In the genomic region with DNA sequence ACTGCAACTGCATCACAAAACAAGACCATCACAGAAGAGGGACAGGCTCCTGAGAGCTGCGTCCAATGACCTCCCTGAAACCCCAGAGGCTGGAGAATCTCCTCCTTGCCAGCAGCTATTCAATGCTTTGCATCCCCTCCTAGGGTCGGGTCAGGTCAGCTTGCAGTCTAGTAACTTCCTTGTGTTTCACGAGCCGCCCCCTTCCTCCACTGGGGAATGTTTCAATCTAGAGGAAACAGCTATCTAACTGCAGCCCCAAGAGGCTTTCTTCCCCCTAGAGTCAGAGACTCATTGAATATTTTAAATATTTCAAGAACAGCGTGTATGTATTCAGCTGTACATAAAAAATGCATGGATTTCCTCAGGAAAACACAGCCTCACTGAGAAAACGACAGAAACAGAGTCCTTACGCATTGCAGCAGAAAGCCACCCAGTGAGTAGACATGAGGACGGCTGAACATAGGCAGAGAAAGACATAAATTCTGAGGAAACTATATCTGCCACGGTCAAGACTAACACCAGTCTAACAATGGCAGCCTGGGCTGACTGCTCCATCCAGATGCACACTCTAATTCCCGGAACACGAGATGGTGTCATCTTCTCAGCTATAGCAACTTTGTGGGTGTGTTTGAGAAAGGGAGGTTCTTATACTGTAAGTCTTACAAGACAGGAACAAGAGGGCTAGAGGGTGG, we compare ENCODE assay signal across 9 mouse cellular contexts.
A peak's percentile ranks its signal among the peaks of the same experiment; 100 is the strongest.
DNase-seq lines count a peak whose midpoint lies in the region; ATAC-seq lines count a peak whose summit lies in the region.
"Had no signal": no experiment of that assay in that cellular context is flagged by ENCODE, and none has a peak within 500 bp of the region (broad histone marks: within the 10 kb centered on the region; RNA-seq: fewer than 3 reads in every experiment).

No protein-coding gene starts in this region.

- WGBS in heart, embryonic 14.5 days = 55% methylated on average over 11 of the region's 11 CpGs
- 28% methylated on average over 11 of the region's 11 CpGs for WGBS in kidney, embryonic 14.5 days

- H3K4me2 ChIP-seq in heart, embryonic 14.5 days (ENCODE audit: low read length) = no peak overlapping the region
- no peak overlapping the region for H3K4me2 ChIP-seq in kidney, embryonic 14.5 days (replicated peaks; ENCODE audit: low read depth, low read length)

- H3K9me3 ChIP-seq in heart, embryonic 14.5 days (ENCODE audit: control insufficient read depth, low read length) = peaks cover 7% of the 10 kb centered on the region; the same call in 1 of the 2 replicates
- H3K9me3 ChIP-seq in kidney, embryonic 14.5 days (ENCODE audit: control insufficient read depth, low read length) = no peaks in the 10 kb centered on the region

- DNase-seq in kidney, adult 11 months = peak; percentile 8
- no peak for DNase-seq in kidney, adult 18-20 months
- peak; percentile 44 for DNase-seq in embryo, embryonic 11 days
- no peak for DNase-seq in adrenal gland, adult (ENCODE audit: inconsistent age in 2 of 2, low spot score in 1 of 2)
- DNase-seq in gastrocnemius, adult 18-20 months (ENCODE audit: low spot score) = no peak
- DNase-seq: right cerebral cortex, postnatal 25 days had no signal

- no peak overlapping the region for H3K4me3 ChIP-seq in heart, embryonic 14.5 days (ENCODE audit: control insufficient read depth in 1 of 2, insufficient read depth in 1 of 2, low read depth in 1 of 2, low read length in 2 of 2)
- no peak overlapping the region for H3K4me3 ChIP-seq in kidney, embryonic 14.5 days (ENCODE audit: low read length)

- H3K27ac ChIP-seq in heart, embryonic 14.5 days (replicated peaks in 1 of 2; ENCODE audit: control insufficient read depth in 1 of 2, insufficient read depth in 1 of 2, low read depth in 2 of 2, low read length in 2 of 2) = peak overlapping the region; percentile 41 to 52; a peak in 3 of 4 replicates
- H3K27ac ChIP-seq in kidney, embryonic 14.5 days (ENCODE audit: low read depth, low read length) = peak overlapping the region; percentile 32

- no peak overlapping the region for H3K9ac ChIP-seq in heart, embryonic 14.5 days (ENCODE audit: low read length)
- H3K9ac ChIP-seq in kidney, embryonic 14.5 days (ENCODE audit: low read depth, low read length) = no peak overlapping the region

- ATAC-seq in heart, embryonic 14.5 days (ENCODE audit: insufficient number of reproducible peaks, insufficient read depth, low FRiP score, low read depth) = no peak
- ATAC-seq in kidney, embryonic 14.5 days (ENCODE audit: low FRiP score, low TSS enrichment) = peak; percentile 50; the same call in 1 of the 2 replicates
- no peak for ATAC-seq in activated CD4-positive, CD25-positive, alpha-beta regulatory T cell, adult 4 months

- H3K4me1 ChIP-seq in heart, embryonic 14.5 days (ENCODE audit: control insufficient read depth in 2 of 2, insufficient read depth in 2 of 2, low read length in 2 of 2) = no peaks in the 10 kb centered on the region
- no peaks in the 10 kb centered on the region; the same call in 1 of the 2 replicates for H3K4me1 ChIP-seq in kidney, embryonic 14.5 days (ENCODE audit: control insufficient read depth, insufficient read depth, low read length)

- H3K36me3 ChIP-seq in heart, embryonic 14.5 days (ENCODE audit: control insufficient read depth, insufficient read depth, low read length) = no peaks in the 10 kb centered on the region
- H3K36me3 ChIP-seq in kidney, embryonic 14.5 days (ENCODE audit: control insufficient read depth, insufficient read depth, low read length) = no peaks in the 10 kb centered on the region

- H3K27me3 ChIP-seq in heart, embryonic 14.5 days (ENCODE audit: control insufficient read depth, insufficient read depth, low read length) = no peaks in the 10 kb centered on the region
- H3K27me3 ChIP-seq in kidney, embryonic 14.5 days (ENCODE audit: control insufficient read depth, insufficient read depth, low read length) = no peaks in the 10 kb centered on the region; the same call in 1 of the 2 replicates

Comparison
In these comparisons a context has a peak if more than half of its experiments do, and no peak if none do; other contexts are left out.
1. DNase-seq: peak in kidney, adult 11 months (single experiment) and embryo, embryonic 11 days (single experiment); none in kidney, adult 18-20 months (single experiment), adrenal gland, adult (0 of 2) and gastrocnemius, adult 18-20 months (single experiment).